Mouse (Mus musculus) intestine, embryonic 14.5 days (tissue): ENCODE data around the gene Kcnq1. TPM values are rescaled to one million over a fixed set of nuclear protein-coding genes. Genes with fewer than 3 reads are reported as not detected.

ENCODE experiments used
- ATAC-seq: fragments of 200-750 bp; cut with Nextera tagmentation; replicated peaks from 2 replicates; pipeline ENCODE4 v1.8.0; 2017; ENCODE audit warnings: low read depth, moderate number of reproducible peaks, moderate TSS enrichment, moderate library complexity; ENCODE audit not compliant: low FRiP score, low TSS enrichment
- DNase-seq: peaks from one replicate; pipeline ENCODE4 v3.0.0-alpha.2; 2018; ENCODE audit warnings: low spot score
- H3K27ac ChIP-seq: fragments of 300-500 bp; sonication (generic); 2 replicates; pipeline ENCODE4 v1.5.1; 2014; ENCODE audit warnings: low read depth, mild to moderate bottlenecking, control low read depth
- H3K27me3 ChIP-seq: fragments of 300-500 bp; sonication (generic); replicated peaks from 2 replicates; pipeline ENCODE4 v1.6.1; 2014; ENCODE audit warnings: low read length, control low read depth; ENCODE audit not compliant: control insufficient read depth, insufficient read depth
- H3K36me3 ChIP-seq: fragments of 300-500 bp; sonication (generic); 2 replicates; pipeline ENCODE4 v1.6.1; 2014; ENCODE audit warnings: low read length, control low read depth; ENCODE audit not compliant: control insufficient read depth, insufficient read depth
- H3K4me1 ChIP-seq: fragments of 300-500 bp; sonication (generic); replicated peaks from 2 replicates; pipeline ENCODE4 v1.6.1; 2014; ENCODE audit warnings: low read length, control low read depth, mixed read lengths; ENCODE audit not compliant: control insufficient read depth, insufficient read depth
- H3K4me2 ChIP-seq: fragments of 300-500 bp; sonication (generic); 2 replicates; pipeline ENCODE4 v1.6.1; 2014; ENCODE audit warnings: low read length
- H3K4me3 ChIP-seq: fragments of 300-500 bp; sonication (generic); 2 replicates; pipeline ENCODE4 v1.5.1; 2014; ENCODE audit warnings: low read depth, low read length, control low read depth, mixed read lengths
- H3K9ac ChIP-seq: fragments of 300-500 bp; sonication (generic); 2 replicates; pipeline ENCODE4 v1.6.1; 2014; ENCODE audit warnings: mild to moderate bottlenecking, low read length
- H3K9me3 ChIP-seq: fragments of 300-500 bp; sonication (generic); 2 replicates; pipeline ENCODE4 v1.6.1; 2016; ENCODE audit warnings: low read length, control low read depth; ENCODE audit not compliant: control insufficient read depth
- WGBS: fragments of 180-500 bp; shearing (Covaris S2); extraction: QIAGEN DNeasy Blood & Tissue Kit; methylation state at CpG from one replicate; pipeline ENCODE4 v1.1.7; 2014; 5-methylcytosine and 5-hydroxymethylcytosine counted together
- polyA plus RNA-seq: library from polyadenylated mRNA; unstranded; fragments of >200 nt; fragmentation: Nextera tagmentation; extraction: Ambion mirVana; gene quantifications from 2 replicates; pipeline ENCODE4 v1.2.1, GENCODE M21; 2014

Kcnq1 gene
- polyA plus RNA-seq, 1 experiment from 2014 or later: 5.3 TPM

- no peak for DNase-seq
- 80% methylated on average over 10 of the region's 10 CpGs for WGBS
Observed at GRCm38 (mm10) chr7:143399756-143400155, 293.6 kb downstream of the Kcnq1 start.

GRCm38 (mm10) chr7:143400599-143400998 is 294.4 kb downstream of the Kcnq1 start:
- no peak for DNase-seq

More at GRCm38 (mm10) chr7:143399756-143400155, 293.6 kb downstream of the Kcnq1 start:
- no peak for ATAC-seq
- H3K27me3 ChIP-seq: no peaks in the 10 kb centered on the region
- no peak overlapping the region for H3K4me3 ChIP-seq
- no peaks in the 10 kb centered on the region for H3K9me3 ChIP-seq
- peaks cover 21% of the 10 kb centered on the region for H3K4me1 ChIP-seq
- H3K9ac ChIP-seq: no peak overlapping the region
- H3K36me3 ChIP-seq: no peaks in the 10 kb centered on the region
- 0 out of 2 replicates have a peak overlapping the region, but pooled peaks have one; percentile 38 for H3K27ac ChIP-seq
- H3K4me2 ChIP-seq: no peak overlapping the region

GRCm38 (mm10) chr7:143401429-143402016 is 295.4 kb downstream of the Kcnq1 start:
- Histone ChIP-seq H3K36me3 (no peaks in the 10 kb centered on the region), H3K9me3 (no peaks in the 10 kb centered on the region), H3K4me3 (no peak overlapping the region), H3K27ac (no peak overlapping the region), H3K9ac (no peak overlapping the region), H3K4me2 (no peak overlapping the region), H3K4me1 (peaks cover 5% of the 10 kb centered on the region), H3K27me3 (no peaks in the 10 kb centered on the region)
- WGBS: 50% methylated on average over 5 of the region's 5 CpGs
- DNase-seq (no peak), ATAC-seq (no peak)

More at GRCm38 (mm10) chr7:143400599-143400998, 294.4 kb downstream of the Kcnq1 start:
- 47% methylated on average over 6 of the region's 6 CpGs for WGBS
- Histone ChIP-seq H3K9ac (no peak overlapping the region), H3K4me2 (no peak overlapping the region), H3K36me3 (no peaks in the 10 kb centered on the region), H3K9me3 (no peaks in the 10 kb centered on the region), H3K4me1 (peaks cover 12% of the 10 kb centered on the region), H3K27ac (0 out of 2 replicates have a peak overlapping the region, but pooled peaks have one; percentile 38), H3K4me3 (no peak overlapping the region), H3K27me3 (no peaks in the 10 kb centered on the region)
- peak; percentile 65; the same call in 1 of the 2 replicates for ATAC-seq

- no peak overlapping the region for H3K9ac ChIP-seq
- H3K36me3 ChIP-seq: no peaks in the 10 kb centered on the region
- no peaks in the 10 kb centered on the region for H3K9me3 ChIP-seq
- DNase-seq (no peak), ATAC-seq (no peak)
- no peak overlapping the region for H3K4me2 ChIP-seq
- H3K4me3 ChIP-seq: no peak overlapping the region
- WGBS: 81% methylated on average over 6 of the region's 6 CpGs
- no peak overlapping the region for H3K27ac ChIP-seq
- no peaks in the 10 kb centered on the region for H3K27me3 ChIP-seq
- peaks cover 23% of the 10 kb centered on the region for H3K4me1 ChIP-seq
Observed at GRCm38 (mm10) chr7:143404296-143404695, 298.1 kb downstream of the Kcnq1 start.

- 37% methylated on average over 9 of the region's 9 CpGs for WGBS
- Histone ChIP-seq H3K4me2 (no peak overlapping the region), H3K9me3 (no peaks in the 10 kb centered on the region), H3K27me3 (no peaks in the 10 kb centered on the region), H3K4me3 (no peak overlapping the region), H3K36me3 (no peaks in the 10 kb centered on the region), H3K9ac (no peak overlapping the region), H3K4me1 (peaks cover 17% of the 10 kb centered on the region), H3K27ac (peak overlapping the region; percentile 65; the same call in 1 of the 2 replicates)
- ATAC-seq: peak; percentile 67
- no peak for DNase-seq
Observed at GRCm38 (mm10) chr7:143407931-143408501, 301.9 kb downstream of the Kcnq1 start.

- no peaks in the 10 kb centered on the region for H3K36me3 ChIP-seq
- H3K9ac ChIP-seq: no peak overlapping the region
- 36% methylated on average over 13 of the region's 13 CpGs for WGBS
- peak overlapping the region; percentile 65; the same call in 1 of the 2 replicates for H3K27ac ChIP-seq
- no peak overlapping the region for H3K4me3 ChIP-seq
- DNase-seq (no peak), ATAC-seq (peak; percentile 59)
- peaks cover 17% of the 10 kb centered on the region for H3K4me1 ChIP-seq
- H3K27me3 ChIP-seq: no peaks in the 10 kb centered on the region
- no peaks in the 10 kb centered on the region for H3K9me3 ChIP-seq
- no peak overlapping the region for H3K4me2 ChIP-seq
Observed at GRCm38 (mm10) chr7:143408615-143409021, 302.5 kb downstream of the Kcnq1 start.

- no peak overlapping the region for H3K9ac ChIP-seq
- H3K9me3 ChIP-seq: no peaks in the 10 kb centered on the region
- no peak overlapping the region for H3K4me3 ChIP-seq
- H3K36me3 ChIP-seq: no peaks in the 10 kb centered on the region
- H3K4me1 ChIP-seq: peaks cover 27% of the 10 kb centered on the region
- ATAC-seq: no peak
- no peak overlapping the region for H3K4me2 ChIP-seq
- H3K27ac ChIP-seq: no peak overlapping the region
- DNase-seq: no peak
- 71% methylated on average over 6 of the region's 6 CpGs for WGBS
- no peaks in the 10 kb centered on the region for H3K27me3 ChIP-seq
Observed at GRCm38 (mm10) chr7:143412606-143413005, 306.4 kb downstream of the Kcnq1 start.

- no peaks in the 10 kb centered on the region for H3K36me3 ChIP-seq
- H3K4me1 ChIP-seq: peaks cover 10% of the 10 kb centered on the region
- no peaks in the 10 kb centered on the region for H3K27me3 ChIP-seq
- WGBS: 31% methylated on average over 4 of the region's 4 CpGs
- H3K4me3 ChIP-seq: no peak overlapping the region
- H3K27ac ChIP-seq: peak overlapping the region; percentile 2; the same call in 1 of the 2 replicates
- ATAC-seq: 0 out of 2 replicates have a peak, but pooled peaks have one; percentile 18
- DNase-seq: no peak
- no peak overlapping the region for H3K9ac ChIP-seq
- no peak overlapping the region for H3K4me2 ChIP-seq
- no peaks in the 10 kb centered on the region for H3K9me3 ChIP-seq
Observed at GRCm38 (mm10) chr7:143415070-143415469, 308.9 kb downstream of the Kcnq1 start.
